Mouse (Mus musculus): ENCODE measurements around the gene Sf3a3.
A peak's percentile ranks its signal among the peaks of the same experiment; 100 is the strongest.

Gene Sf3a3

GRCm38 (mm10) chr4:124714545-124715481, at the start of gene Sf3a3:
Gene Sf3a3, plus strand, starts transcription at chr4:124714776.
- DNase-seq = peak; percentile 97 to 98

GRCm38 (mm10) chr4:124667476-124668033, 47.0 kb upstream of the Sf3a3 start:
- DNase-seq = no peak

- no peak for DNase-seq
These were observed 46.5 kb upstream of the Sf3a3 start for GRCm38 (mm10) chr4:124668078-124668477.

GRCm38 (mm10) chr4:124670232-124670631, 44.3 kb upstream of the Sf3a3 start:
- DNase-seq = no peak

GRCm38 (mm10) chr4:124671583-124671982, 43.0 kb upstream of the Sf3a3 start:
- no peak for DNase-seq

GRCm38 (mm10) chr4:124672347-124673320, 41.9 kb upstream of the Sf3a3 start:
- no peak for DNase-seq

- no peak for DNase-seq
These were observed 40.1 kb upstream of the Sf3a3 start for GRCm38 (mm10) chr4:124674334-124675032.

GRCm38 (mm10) chr4:124675037-124675436, 39.5 kb upstream of the Sf3a3 start:
- peak; percentile 61 to 64 for DNase-seq

GRCm38 (mm10) chr4:124675958-124676357, 38.6 kb upstream of the Sf3a3 start:
- no peak for DNase-seq

GRCm38 (mm10) chr4:124682270-124682669, 32.3 kb upstream of the Sf3a3 start:
- no peak for DNase-seq

GRCm38 (mm10) chr4:124683474-124683873, 31.1 kb upstream of the Sf3a3 start:
- DNase-seq = no peak

GRCm38 (mm10) chr4:124685004-124685403, 29.6 kb upstream of the Sf3a3 start:
- DNase-seq = no peak

GRCm38 (mm10) chr4:124685453-124685852, 29.1 kb upstream of the Sf3a3 start:
- no peak for DNase-seq

GRCm38 (mm10) chr4:124685897-124686402, 28.6 kb upstream of the Sf3a3 start:
- peak in 1 of 2 experiments; percentile 52 for DNase-seq

GRCm38 (mm10) chr4:124691455-124691854, 23.1 kb upstream of the Sf3a3 start:
- DNase-seq = no peak

GRCm38 (mm10) chr4:124692416-124692861, 22.1 kb upstream of the Sf3a3 start:
- DNase-seq = peak in 1 of 2 experiments; percentile 31

- peak; percentile 89 to 90 for DNase-seq
These were observed 21.3 kb upstream of the Sf3a3 start, which contains the start of gene Utp11 for GRCm38 (mm10) chr4:124693135-124693894. Gene Utp11, minus strand, starts transcription at chr4:124693600.

GRCm38 (mm10) chr4:124694572-124694971, 20.0 kb upstream of the Sf3a3 start:
- DNase-seq = no peak

- DNase-seq = no peak
These were observed 18.6 kb upstream of the Sf3a3 start for GRCm38 (mm10) chr4:124695786-124696516.

GRCm38 (mm10) chr4:124699791-124700190, 14.8 kb upstream of the Sf3a3 start:
- DNase-seq = no peak

All from lung, postnatal 4 days (tissue).